Mouse (Mus musculus): ENCODE measurements around the gene Gm5108.

Gm5108 gene

GRCm38 (mm10) chr5:67941369-67941768 lies at the start of gene Gm5108:
Gm5108 (plus strand) TSS chr5:67941669.
- no peak for DNase-seq (ENCODE audit: low spot score in 2 of 2)

GRCm38 (mm10) chr5:67898921-67899320 lies 42.5 kb upstream of the Gm5108 start:
- DNase-seq (ENCODE audit: low spot score in 2 of 2) = no peak

DNA sequence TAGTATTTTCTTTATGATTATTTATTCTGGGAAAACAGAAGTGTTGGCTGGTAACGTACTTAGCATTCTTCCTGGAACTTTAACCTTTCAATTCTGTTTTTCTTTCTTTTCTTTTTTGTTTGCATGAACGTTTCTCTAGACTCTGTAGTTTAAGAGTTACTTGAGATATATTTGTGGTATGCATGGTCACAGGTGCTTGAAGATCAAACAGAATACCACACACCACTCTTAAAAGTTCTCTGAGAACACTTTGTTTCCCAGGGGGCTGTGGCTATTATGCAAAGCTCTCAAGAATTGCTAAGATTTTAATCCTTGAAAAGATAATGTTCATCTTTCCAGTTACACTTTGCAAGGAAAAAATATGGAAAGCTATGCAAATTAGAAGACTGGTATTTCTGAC lies 36.9 kb upstream of the Gm5108 start:
- no peak for DNase-seq (ENCODE audit: low spot score in 2 of 2)

- DNase-seq (ENCODE audit: low spot score in 2 of 2) = no peak
Observed at GRCm38 (mm10) chr5:67930584-67930983, 10.9 kb upstream of the Gm5108 start.

GRCm38 (mm10) chr5:67931623-67932022 lies 9.8 kb upstream of the Gm5108 start:
- DNase-seq (ENCODE audit: low spot score in 2 of 2) = no peak

DNA sequence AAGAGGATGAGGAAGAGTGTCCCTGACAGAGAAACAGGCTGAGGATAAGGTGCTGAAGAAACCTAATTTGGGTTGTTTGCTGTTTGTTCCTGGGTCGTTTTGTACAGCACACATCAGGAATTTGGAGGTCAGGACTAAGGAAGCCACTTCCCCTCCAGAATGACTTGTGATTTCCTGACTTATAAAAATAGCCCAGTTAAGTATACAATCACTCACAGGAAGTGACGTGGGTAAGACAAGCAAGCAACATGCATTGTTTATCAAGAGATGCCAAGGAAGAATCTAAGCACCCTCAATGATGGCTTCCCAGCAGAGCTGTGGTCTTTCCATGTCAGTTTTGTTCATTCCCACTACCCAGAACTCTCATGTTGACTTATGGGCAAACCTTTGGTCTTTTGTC lies 1.7 kb downstream of the Gm5108 start:
- no peak for DNase-seq (ENCODE audit: low spot score in 2 of 2)

DNA sequence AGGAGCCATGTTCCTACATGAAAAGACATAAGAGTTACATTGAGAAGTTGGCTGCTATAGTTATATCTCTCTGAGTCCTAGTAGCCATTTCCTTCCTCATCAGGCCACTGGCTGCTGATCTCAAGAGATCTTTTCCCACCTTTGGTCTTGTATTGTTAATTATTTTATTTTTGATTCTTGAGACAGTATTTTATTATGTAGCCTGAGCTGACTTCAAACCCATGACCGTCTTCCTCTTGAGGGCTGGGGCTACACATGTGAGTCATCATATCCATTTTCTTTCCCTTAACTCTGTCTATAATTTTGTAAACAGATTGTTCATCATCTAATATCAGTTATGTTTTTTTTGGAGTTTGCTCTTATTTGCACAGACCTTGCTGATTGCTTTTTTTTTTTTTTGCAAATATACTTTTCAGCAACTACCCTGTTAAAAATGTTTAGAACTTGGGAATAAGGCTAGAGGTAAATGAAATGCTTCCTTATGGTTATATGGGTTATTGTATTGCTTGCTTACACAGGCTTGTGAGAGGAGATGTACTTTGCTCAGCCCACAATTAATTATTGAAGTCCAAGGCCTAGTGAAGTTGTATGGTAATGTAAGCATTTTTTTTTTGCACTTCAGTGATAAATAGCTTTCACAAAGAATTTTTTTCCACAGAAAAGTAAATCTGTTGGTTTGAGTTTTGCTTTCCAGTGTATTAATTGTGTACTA lies 2.8 kb downstream of the Gm5108 start:
- no peak for DNase-seq (ENCODE audit: low spot score in 2 of 2)

DNA sequence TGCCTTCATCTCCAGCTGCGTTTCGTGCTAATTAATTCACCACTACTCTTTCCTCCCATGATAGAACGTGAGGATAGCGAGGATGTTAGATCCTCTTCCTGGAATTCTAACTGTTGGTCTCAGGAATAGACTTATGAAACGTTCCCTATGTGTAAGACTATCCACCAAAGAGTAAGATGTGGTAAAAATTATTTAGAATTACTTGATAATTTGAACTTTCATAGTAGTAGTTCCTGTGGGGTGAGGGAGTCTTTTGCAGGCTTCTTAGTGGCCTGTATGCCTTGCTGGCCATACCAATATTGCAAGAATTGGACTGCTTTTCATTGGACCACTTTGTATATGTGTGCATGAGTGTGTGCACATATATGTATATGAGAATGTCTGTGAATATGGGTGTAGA lies 4.9 kb downstream of the Gm5108 start, which contains the start of gene Gm21905:
Gm21905 (minus strand) TSS at position 101 of the 400 bp plus-strand sequence.
- DNase-seq (ENCODE audit: low spot score in 2 of 2) = no peak

DNA sequence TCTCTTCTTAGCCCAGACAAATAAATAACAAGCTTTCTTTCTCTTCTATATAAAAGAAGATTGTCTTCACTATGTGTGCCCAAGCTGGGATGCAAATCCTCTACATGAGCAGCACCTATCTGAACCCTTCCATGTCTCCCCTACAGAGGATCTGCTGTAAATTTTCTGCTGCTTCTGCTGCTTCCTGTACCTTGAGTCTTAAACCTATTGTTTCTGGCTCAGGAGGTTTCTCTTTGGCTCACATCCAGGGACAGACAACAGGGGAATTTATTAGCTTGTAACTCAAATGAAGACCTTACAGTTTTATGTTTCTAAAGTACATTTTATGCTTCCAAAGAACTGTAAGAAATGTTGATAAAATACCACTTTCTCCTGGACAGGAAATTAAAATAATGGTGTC lies 5.5 kb downstream of the Gm5108 start:
- no peak for DNase-seq (ENCODE audit: low spot score in 2 of 2)

GRCm38 (mm10) chr5:67948074-67948473 lies 6.6 kb downstream of the Gm5108 start:
- no peak for DNase-seq (ENCODE audit: low spot score in 2 of 2)

GRCm38 (mm10) chr5:67954097-67954496 lies 12.6 kb downstream of the Gm5108 start:
- no peak for DNase-seq (ENCODE audit: low spot score in 2 of 2)

DNA sequence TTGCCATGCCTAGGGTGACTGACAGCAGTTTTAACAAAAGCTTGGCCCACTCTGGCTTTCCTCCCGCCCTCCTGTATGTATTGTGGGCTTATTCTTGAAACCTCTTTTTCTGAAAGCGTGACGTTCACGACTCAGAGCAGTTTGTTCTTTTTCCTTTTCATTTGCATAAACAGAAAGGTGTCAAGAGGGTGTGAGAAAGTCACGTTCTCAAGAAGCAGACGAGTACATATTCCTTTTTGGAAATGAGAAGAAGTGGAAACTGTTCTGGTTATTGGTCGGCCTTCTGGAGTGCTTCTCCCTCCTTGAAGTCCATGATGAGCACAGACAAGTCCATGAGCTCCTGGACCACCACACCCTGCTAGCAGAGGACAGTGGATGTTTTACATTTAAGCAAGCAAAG lies 14.0 kb downstream of the Gm5108 start:
- no peak for DNase-seq (ENCODE audit: low spot score in 2 of 2)

DNA sequence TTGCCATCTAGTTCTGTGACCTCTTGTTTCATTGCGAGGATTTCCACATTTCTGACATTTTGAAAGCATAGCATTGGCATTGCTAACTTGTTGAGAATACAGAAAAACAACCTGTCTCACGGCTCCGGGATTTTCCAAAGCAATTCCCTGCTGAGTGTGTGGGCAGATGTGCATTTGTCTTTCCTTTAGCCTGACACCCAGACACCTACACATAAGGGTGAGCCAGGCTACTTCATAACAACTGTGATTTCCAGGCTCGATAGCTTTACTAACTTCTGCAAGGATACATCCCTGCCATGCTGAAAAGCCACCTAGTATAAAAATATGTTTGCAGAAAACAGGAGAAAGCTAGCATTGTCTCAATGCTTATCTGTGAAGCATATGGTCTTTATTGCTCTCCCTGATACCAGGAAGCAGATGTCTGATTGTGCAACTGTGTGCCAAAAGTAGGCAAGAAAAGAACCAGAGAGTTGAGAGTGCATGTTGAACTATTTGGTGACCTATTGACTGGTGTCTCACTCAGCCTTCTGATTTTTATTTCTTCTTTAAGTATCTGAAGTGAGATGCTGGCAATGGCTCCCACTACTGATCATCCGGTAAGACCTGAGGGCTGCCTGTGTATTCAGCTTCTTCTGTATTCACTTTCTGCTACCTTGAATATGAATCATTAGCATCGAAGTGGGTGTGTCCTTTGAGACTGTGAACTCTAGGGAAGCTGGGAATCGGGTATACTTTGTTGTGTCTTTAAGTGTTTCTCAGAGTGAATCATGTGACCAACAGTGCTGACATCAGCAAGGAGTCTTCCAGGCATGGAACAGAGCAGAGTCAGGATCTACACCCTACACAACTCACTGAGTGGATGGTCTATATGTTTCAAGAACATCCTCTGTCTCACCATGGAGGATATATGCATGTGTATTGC lies 20.5 kb downstream of the Gm5108 start:
- DNase-seq (ENCODE audit: low spot score in 2 of 2) = no peak

GRCm38 (mm10) chr5:67969536-67969935 lies 28.1 kb downstream of the Gm5108 start:
- DNase-seq (ENCODE audit: low spot score in 2 of 2) = no peak

GRCm38 (mm10) chr5:67981946-67982526 lies 40.6 kb downstream of the Gm5108 start:
- no peak for DNase-seq (ENCODE audit: low spot score in 2 of 2)

DNA sequence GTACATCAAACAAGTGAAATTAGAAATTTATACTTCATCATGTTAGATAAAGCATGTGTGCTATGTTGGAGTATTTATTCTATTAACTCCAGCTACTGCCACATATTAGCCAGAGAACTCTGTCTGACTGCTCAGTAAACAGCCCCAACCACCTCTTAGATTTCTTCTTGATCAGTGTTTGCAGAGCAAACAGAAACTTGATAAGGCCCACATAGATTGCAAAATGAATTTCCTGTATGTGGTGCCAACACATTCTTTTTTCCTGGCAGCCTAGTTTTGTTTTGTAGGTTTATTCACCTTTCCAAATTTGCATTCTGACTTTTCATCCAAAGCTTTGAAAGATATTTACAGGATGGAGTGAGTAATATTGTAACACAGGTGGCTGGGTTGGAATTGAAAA lies 49.0 kb downstream of the Gm5108 start:
- no peak for DNase-seq (ENCODE audit: low spot score in 2 of 2)

DNA sequence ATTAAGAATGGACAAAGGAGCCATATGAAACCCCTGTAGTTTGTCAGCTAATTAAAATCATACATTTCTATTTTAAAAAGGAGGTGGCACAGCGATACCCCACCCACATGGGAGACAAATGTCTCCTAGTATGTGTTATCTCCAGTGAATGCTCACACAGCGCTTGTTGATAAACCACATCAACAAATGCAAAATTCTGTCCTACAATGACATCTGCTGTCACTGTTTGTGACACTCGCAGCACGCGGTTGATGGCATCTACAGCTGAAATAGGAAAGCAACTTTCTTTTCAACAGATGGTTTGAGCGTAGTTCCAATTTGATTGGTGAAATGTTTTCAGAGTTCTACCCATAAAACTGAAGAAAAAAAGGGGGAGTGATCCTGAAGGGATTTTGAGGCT lies 61.1 kb downstream of the Gm5108 start:
- DNase-seq (ENCODE audit: low spot score in 2 of 2) = no peak

- no peak for DNase-seq (ENCODE audit: low spot score in 2 of 2)
Observed at GRCm38 (mm10) chr5:68003904-68004303, 62.4 kb downstream of the Gm5108 start.

GRCm38 (mm10) chr5:68004419-68004818 lies 63.0 kb downstream of the Gm5108 start:
- DNase-seq (ENCODE audit: low spot score in 2 of 2) = no peak

- no peak for DNase-seq (ENCODE audit: low spot score in 2 of 2)
Observed at GRCm38 (mm10) chr5:68007074-68007473, 65.6 kb downstream of the Gm5108 start.

DNA sequence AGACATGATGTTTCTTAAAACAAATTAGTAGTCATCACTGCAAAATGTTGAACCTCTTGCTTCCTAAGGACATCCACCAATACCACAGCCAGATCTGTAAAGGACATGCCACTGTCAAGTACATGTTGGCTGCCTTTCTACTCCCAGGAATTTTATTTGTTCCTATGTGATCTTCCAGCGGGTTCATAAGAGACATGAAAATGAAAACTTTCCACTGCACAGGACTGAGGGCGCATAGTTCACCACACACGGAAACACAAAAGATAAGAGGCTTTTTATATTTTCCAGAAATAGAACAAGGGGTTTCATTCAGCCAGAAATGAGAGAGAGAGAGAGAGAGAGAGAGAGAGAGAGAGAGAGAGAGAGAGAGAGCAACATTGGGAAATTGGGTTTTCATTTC lies 70.1 kb downstream of the Gm5108 start:
- no peak for DNase-seq (ENCODE audit: low spot score in 2 of 2)

DNA sequence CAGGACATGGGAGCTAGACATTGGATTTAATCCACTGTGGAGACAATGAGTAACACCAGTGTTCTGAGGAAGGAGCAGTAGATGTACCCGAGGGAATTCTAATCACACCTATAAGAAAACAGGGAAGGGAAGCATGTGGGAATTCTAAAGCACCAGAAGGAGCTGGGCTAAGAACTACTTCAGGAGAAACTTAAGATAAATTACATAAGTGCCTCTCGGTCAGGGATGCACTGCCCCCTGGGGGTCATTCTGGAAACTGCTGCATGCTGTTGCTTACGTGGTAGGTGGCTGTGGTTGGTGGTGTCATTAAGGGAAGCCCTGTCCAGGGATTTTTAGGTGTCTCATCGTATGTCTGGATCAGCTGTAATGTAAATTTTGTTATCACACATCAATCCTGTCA lies 71.1 kb downstream of the Gm5108 start:
- peak; percentile 59 to 84 for DNase-seq (ENCODE audit: low spot score in 2 of 2)

DNA sequence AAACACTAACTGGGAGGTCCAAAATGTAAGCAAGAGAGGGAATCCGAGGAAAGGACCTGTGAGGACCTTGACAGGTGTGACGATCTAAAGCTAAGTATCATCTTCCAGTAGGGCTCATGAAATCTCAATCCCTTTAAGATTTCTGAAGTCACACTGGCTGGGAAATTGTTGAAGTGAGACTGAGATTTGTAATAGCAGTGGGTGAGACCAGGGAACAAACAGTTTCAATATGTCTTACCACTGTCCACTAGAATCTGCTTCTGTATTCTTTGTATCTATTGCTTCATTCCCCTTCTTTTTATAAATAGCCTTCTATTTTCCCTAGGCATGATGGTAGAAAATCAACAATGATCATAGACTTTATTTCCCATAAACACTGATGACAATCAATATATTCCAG lies 79.4 kb downstream of the Gm5108 start:
- DNase-seq (ENCODE audit: low spot score in 2 of 2) = no peak
